Mouse (Mus musculus): ENCODE measurements around the gene Rxra. TPM values are rescaled to one million over a fixed set of nuclear protein-coding genes. Genes with fewer than 3 reads are reported as not detected.

Rxra gene
- polyA plus RNA-seq, 1 experiment from 2014 or later: 16.7 TPM

DNA sequence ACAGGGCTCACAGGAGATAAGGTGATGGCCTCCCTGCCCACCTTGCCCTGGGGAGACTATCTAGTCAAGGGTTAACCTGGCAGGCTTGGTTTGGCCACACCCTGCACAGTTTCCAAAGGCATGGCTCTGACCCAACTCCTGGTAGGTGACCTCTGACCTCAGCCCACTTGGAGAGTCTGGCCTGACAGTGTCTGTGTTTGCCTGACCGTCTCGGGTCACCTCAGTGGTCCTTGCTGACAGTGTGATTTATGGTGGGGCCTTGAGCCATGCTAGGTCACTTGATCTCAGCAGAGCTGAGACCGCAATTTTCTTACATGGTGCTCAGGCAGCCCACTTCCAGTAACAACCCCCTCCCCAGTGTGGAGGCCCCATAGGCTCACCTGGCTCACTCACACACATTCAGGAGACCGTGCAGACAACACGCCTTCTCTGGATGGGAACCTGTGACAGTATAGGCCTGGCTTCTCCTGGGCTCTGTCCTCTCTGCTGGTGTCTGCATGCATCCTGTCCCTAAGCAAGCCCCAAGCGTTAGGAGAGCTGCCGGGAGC lies 96.7 kb downstream of the Rxra start:
- H3K4me2 ChIP-seq: no peak overlapping the region
- no peak overlapping the region for H3K4me3 ChIP-seq
- WGBS: 66% methylated on average over 7 of the region's 7 CpGs
- peaks cover 56% of the 10 kb centered on the region for H3K4me1 ChIP-seq
- no peak for ATAC-seq (ENCODE audit: insufficient number of reproducible peaks, insufficient read depth, low FRiP score, low TSS enrichment, low read depth)
- H3K27me3 ChIP-seq: no peaks in the 10 kb centered on the region
- no peaks in the 10 kb centered on the region for H3K9me3 ChIP-seq
- H3K27ac ChIP-seq: peak overlapping the region; percentile 98
- H3K36me3 ChIP-seq: no peaks in the 10 kb centered on the region
- H3K9ac ChIP-seq: no peak overlapping the region

DNA sequence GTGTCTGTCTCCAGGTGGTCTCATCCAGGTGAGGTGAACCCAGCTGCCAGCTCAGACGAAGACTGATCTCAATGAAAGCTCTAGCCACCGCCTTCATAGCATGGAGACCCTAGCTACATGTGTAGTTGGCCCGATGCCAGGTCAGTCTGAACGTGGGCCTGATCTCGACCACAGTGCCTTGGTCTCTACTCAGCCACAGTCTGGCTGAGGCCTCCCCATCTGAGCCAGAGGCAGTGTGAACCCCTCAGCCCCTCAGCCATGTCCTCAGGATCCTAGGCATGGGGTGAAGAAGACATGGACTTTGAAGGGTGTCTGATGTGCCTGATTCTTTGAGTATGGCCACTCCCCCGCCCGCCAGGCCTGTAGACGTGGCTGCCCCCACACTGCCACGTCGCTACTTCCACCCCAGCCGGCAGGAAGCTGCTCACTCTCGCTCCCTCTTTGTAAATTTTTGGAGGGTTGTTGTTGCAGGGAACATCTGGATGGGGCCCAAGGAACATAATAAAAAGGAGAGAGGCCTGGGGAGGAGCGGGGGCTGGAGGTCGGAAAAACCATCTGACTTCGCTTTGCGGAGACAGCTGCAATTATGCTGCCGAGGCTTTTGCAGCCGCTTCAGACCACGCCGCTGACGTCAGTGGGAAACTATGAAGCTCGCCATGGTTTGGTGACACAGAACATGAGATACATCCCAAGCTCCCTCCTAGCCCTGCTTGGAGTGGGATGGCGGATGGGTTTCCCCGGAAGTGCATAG lies 97.9 kb downstream of the Rxra start:
- H3K36me3 ChIP-seq: no peaks in the 10 kb centered on the region
- no peaks in the 10 kb centered on the region for H3K27me3 ChIP-seq
- peak; percentile 43 for ATAC-seq (ENCODE audit: insufficient number of reproducible peaks, insufficient read depth, low FRiP score, low TSS enrichment, low read depth)
- H3K9me3 ChIP-seq: no peaks in the 10 kb centered on the region
- H3K4me2 ChIP-seq: peak overlapping the region; percentile 22
- peaks cover 56% of the 10 kb centered on the region for H3K4me1 ChIP-seq
- 0 out of 2 replicates have a peak overlapping the region, but pooled peaks have one; percentile 1 for H3K4me3 ChIP-seq
- H3K27ac ChIP-seq: peak overlapping the region; percentile 98
- WGBS: 35% methylated on average over 24 of the region's 24 CpGs
- 0 out of 2 replicates have a peak overlapping the region, but pooled peaks have one; percentile 53 for H3K9ac ChIP-seq

DNA sequence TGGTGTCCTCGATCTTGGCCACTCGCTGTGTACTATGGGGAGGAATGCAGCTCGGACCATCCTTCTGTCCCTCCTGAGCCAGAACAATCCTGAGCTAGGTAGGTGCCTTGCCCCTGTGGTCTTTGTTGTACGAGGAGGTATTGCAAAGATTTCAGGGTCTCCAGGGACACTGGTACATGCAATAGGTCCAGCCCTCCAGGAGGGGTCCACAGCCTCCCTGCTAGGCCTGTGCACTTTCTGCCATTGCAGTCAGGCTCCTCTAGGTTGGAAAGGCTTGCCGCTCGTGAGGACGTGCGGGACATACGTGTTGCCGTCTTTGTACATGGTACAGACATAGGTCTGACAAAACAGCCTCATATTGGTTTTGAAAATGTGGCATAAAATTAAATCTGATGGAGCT lies 98.8 kb downstream of the Rxra start:
- H3K27ac ChIP-seq: peak overlapping the region; percentile 98
- peaks cover 51% of the 10 kb centered on the region for H3K4me1 ChIP-seq
- no peaks in the 10 kb centered on the region for H3K27me3 ChIP-seq
- H3K4me2 ChIP-seq: no peak overlapping the region
- no peak for ATAC-seq (ENCODE audit: insufficient number of reproducible peaks, insufficient read depth, low FRiP score, low TSS enrichment, low read depth)
- no peaks in the 10 kb centered on the region for H3K9me3 ChIP-seq
- no peak overlapping the region for H3K4me3 ChIP-seq
- H3K36me3 ChIP-seq: no peaks in the 10 kb centered on the region
- H3K9ac ChIP-seq: 0 out of 2 replicates have a peak overlapping the region, but pooled peaks have one; percentile 53
- 85% methylated on average over 10 of the region's 10 CpGs for WGBS

DNA sequence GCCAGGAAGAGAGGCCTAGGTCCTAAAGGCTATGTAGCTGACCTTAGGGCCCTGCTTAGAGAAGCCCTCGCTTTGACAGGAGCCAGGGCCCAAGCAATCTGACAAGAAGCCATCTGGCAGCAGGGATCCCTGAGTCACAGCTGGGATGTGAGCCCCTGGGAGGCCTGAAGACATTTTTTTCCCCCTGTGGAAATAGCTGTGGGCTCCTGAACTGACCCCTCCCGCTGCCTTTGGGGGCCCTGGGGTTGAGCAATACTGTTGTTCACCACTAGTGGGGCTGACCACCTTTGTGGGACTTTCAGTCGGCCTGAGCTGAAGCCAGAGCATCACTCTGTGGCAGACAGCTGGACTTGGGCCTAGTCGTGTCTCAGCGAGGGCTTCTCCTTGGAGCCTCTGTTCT lies 99.4 kb downstream of the Rxra start:
- Histone ChIP-seq H3K4me1 (peaks cover 47% of the 10 kb centered on the region), H3K27ac (peak overlapping the region; percentile 98), H3K4me3 (no peak overlapping the region), H3K9me3 (no peaks in the 10 kb centered on the region), H3K27me3 (no peaks in the 10 kb centered on the region), H3K36me3 (no peaks in the 10 kb centered on the region), H3K9ac (0 out of 2 replicates have a peak overlapping the region, but pooled peaks have one; percentile 22), H3K4me2 (no peak overlapping the region)
- 59% methylated on average over 5 of the region's 5 CpGs for WGBS
- ATAC-seq (ENCODE audit: insufficient number of reproducible peaks, insufficient read depth, low FRiP score, low TSS enrichment, low read depth): no peak

DNA sequence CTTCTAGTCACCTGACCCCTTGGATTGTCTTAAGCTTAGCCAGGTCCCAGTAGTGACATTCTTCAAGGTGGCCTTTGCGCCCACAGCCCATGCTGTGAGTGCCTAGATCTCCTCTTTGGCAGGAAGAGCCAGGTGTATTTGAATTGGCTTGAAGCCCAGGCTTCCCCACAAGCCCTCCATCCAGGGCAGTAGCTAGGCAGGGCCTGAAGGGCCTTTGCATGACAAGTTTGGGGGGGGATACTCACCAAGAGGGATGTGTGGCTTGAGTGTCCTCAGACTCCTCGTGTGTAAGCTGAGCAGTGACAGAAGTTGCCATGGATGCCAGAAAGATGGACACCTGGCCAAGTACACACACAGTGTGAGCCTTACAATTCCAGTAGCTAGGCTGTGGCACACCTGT lies 101.5 kb downstream of the Rxra start:
- ATAC-seq (ENCODE audit: insufficient number of reproducible peaks, insufficient read depth, low FRiP score, low TSS enrichment, low read depth): no peak
- no peak overlapping the region for H3K27ac ChIP-seq

DNA sequence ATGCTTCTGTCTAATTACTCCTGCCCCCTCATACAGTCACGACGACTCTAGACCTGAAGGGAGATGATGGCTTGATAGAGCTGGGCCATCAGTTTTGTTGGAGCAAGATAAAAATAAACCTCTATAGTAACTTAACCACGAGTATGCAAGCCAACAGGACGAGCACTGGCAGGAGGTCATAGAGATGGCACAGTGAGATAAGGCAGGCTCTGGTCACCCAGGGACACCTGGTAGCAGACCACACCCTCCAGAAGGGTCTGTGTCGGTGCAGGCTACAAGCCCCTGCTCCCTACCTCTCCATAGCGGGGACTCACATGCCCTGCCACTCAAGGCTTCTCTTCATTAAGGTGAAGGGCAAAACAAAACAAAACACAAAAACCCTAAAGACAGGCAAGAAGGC lies 102.0 kb downstream of the Rxra start:
- 69% methylated on average over 6 of the region's 6 CpGs for WGBS
- no peak for ATAC-seq (ENCODE audit: insufficient number of reproducible peaks, insufficient read depth, low FRiP score, low TSS enrichment, low read depth)
- Histone ChIP-seq H3K27ac (no peak overlapping the region), H3K27me3 (no peaks in the 10 kb centered on the region), H3K4me2 (no peak overlapping the region), H3K9ac (no peak overlapping the region), H3K4me1 (peaks cover 33% of the 10 kb centered on the region), H3K9me3 (no peaks in the 10 kb centered on the region), H3K36me3 (no peaks in the 10 kb centered on the region), H3K4me3 (no peak overlapping the region)

More for the DNA sequence above, 101.5 kb downstream of the Rxra start:
- Histone ChIP-seq H3K9me3 (no peaks in the 10 kb centered on the region), H3K27me3 (no peaks in the 10 kb centered on the region), H3K4me1 (peaks cover 38% of the 10 kb centered on the region), H3K4me3 (no peak overlapping the region), H3K4me2 (no peak overlapping the region), H3K9ac (no peak overlapping the region), H3K36me3 (no peaks in the 10 kb centered on the region)
- WGBS: 69% methylated on average over 2 of the region's 2 CpGs

DNA sequence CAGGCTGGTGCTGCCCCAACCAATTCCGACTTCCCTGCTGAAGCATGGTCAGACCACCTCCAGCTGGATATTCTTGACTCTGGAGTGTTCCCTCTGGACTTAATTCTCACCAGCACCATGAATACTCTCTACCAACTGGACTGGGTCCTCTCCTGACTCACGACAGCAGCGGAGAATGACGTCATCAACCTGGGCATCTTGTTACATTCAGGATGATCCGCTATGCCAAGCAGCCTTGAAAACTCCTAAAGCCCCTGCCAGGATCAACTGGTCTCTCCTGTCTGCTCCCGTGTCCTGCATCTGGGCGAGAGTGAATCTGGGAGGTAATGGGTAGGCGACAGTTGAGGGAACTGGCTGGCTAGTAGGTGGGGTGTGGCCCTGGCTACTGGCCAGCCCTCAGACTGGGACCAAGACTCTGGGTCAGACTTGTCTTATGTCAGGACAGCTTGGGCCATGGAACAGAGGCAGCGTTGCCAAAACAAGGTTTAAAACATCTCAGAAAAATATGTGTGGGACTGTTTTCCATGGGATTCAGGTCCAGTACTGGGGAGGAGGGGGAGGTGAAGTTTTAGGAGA lies 103.1 kb downstream of the Rxra start:
- Histone ChIP-seq H3K9me3 (no peaks in the 10 kb centered on the region), H3K4me1 (peaks cover 22% of the 10 kb centered on the region), H3K4me2 (no peak overlapping the region), H3K27me3 (no peaks in the 10 kb centered on the region), H3K36me3 (no peaks in the 10 kb centered on the region), H3K27ac (no peak overlapping the region), H3K4me3 (no peak overlapping the region), H3K9ac (no peak overlapping the region)
- WGBS: 79% methylated on average over 9 of the region's 9 CpGs
- ATAC-seq (ENCODE audit: insufficient number of reproducible peaks, insufficient read depth, low FRiP score, low TSS enrichment, low read depth): no peak

DNA sequence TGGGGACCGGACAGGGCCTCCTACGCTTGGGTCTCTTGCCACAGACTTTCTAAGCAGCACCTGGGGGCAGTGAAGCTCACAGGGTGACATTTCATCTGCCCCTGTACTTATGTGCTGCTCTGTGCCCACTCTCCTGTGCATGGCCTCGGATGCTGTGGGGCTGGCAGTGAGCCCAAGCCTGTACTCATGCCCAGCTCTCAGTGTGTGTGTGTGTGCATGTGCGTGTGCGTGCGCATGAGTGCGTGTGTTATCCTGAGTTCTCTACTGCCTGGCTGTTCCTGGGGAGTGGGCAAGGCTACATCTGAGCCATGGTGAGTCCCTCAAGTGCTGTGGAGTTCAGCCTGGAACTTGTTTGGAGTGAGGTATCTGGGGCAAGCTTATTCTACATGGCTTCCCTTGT lies 103.9 kb downstream of the Rxra start:
- no peak overlapping the region for H3K9ac ChIP-seq
- peaks cover 16% of the 10 kb centered on the region for H3K4me1 ChIP-seq
- H3K4me2 ChIP-seq: no peak overlapping the region
- no peaks in the 10 kb centered on the region for H3K9me3 ChIP-seq
- WGBS: 88% methylated on average over 7 of the region's 7 CpGs
- ATAC-seq (ENCODE audit: insufficient number of reproducible peaks, insufficient read depth, low FRiP score, low TSS enrichment, low read depth): no peak
- no peak overlapping the region for H3K4me3 ChIP-seq
- no peaks in the 10 kb centered on the region for H3K36me3 ChIP-seq
- no peak overlapping the region for H3K27ac ChIP-seq
- H3K27me3 ChIP-seq: no peaks in the 10 kb centered on the region

DNA sequence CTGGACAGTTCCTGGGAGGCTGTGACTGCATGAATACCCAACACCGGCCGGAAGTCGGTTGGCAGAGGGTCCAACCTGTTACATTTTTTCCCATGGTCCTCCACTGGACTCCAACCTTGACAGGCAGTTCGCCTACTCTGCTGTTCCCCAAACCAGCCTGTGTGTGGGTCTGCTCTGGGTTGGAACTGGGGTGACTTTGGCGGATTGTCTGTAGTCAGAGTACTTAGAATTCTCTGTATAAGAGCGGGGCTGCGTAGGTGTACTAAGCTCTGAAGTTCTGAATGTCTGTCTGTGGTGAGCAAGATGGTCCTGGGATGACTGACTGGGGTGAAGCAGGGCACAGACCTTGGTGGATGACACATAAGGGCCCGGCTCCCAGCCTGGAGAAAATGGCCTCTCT lies 109.1 kb downstream of the Rxra start:
- H3K36me3 ChIP-seq: no peaks in the 10 kb centered on the region
- 92% methylated on average over 8 of the region's 8 CpGs for WGBS
- H3K4me1 ChIP-seq: peaks cover 19% of the 10 kb centered on the region
- no peak overlapping the region for H3K4me2 ChIP-seq
- H3K9ac ChIP-seq: no peak overlapping the region
- H3K4me3 ChIP-seq: no peak overlapping the region
- peak overlapping the region; percentile 78 for H3K27ac ChIP-seq
- ATAC-seq (ENCODE audit: insufficient number of reproducible peaks, insufficient read depth, low FRiP score, low TSS enrichment, low read depth): peak; percentile 32; the same call in 1 of the 2 replicates
- no peaks in the 10 kb centered on the region for H3K27me3 ChIP-seq
- H3K9me3 ChIP-seq: no peaks in the 10 kb centered on the region

DNA sequence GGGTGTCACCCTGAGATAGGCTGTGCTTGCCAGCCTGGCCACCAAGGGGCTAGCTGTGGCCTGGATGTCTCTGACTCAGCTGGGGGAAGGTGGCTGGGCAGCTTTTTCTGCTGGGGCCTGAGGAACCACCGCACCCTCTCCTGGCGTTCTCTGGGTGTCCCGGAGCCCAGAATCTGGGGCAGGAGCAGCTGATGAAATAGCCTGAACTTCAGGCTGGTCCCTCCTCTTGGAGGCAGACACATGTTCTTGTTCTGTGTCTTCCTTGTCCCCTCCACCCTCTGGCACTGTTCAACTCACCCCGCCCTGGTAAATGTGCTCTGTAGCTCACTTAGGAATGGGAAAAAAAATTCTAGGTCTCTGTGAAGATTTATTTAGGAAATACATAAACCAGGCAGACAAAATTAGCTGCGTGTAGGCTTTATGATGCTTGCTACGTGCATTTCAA lies 109.8 kb downstream of the Rxra start:
- H3K27me3 ChIP-seq: no peaks in the 10 kb centered on the region
- no peak overlapping the region for H3K4me3 ChIP-seq
- ATAC-seq (ENCODE audit: insufficient number of reproducible peaks, insufficient read depth, low FRiP score, low TSS enrichment, low read depth): no peak
- H3K9me3 ChIP-seq: no peaks in the 10 kb centered on the region
- H3K4me2 ChIP-seq: no peak overlapping the region
- H3K36me3 ChIP-seq: no peaks in the 10 kb centered on the region
- no peak overlapping the region for H3K9ac ChIP-seq
- WGBS: 60% methylated on average over 6 of the region's 6 CpGs
- peak overlapping the region; percentile 78 for H3K27ac ChIP-seq
- H3K4me1 ChIP-seq: peaks cover 19% of the 10 kb centered on the region

DNA sequence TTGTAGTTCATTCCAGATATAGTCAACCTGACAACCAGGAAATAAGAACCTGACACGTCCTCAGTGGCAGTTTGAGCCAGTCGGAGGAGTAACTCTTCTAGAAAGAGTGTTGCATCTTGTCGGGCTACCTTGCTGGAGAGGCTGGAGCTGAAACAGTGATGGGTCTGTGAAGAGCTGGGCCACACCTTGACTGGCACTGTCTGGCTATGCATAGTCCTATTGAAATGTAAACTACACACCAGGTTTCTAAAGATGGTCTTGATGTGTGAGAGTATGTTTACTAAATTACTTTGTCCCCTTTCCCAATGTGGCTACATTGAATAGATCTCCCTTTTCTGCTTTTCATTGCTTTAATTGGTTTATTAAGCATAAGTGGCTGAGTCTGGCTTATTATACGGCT lies 115.3 kb downstream of the Rxra start:
- WGBS: 74% methylated on average over 4 of the region's 4 CpGs
- H3K4me1 ChIP-seq: peaks cover 3% of the 10 kb centered on the region
- H3K4me2 ChIP-seq: no peak overlapping the region
- H3K9ac ChIP-seq: no peak overlapping the region
- ATAC-seq (ENCODE audit: insufficient number of reproducible peaks, insufficient read depth, low FRiP score, low TSS enrichment, low read depth): no peak
- no peaks in the 10 kb centered on the region for H3K36me3 ChIP-seq
- H3K27me3 ChIP-seq: no peaks in the 10 kb centered on the region
- H3K27ac ChIP-seq: no peak overlapping the region
- H3K4me3 ChIP-seq: no peak overlapping the region
- no peaks in the 10 kb centered on the region for H3K9me3 ChIP-seq

DNA sequence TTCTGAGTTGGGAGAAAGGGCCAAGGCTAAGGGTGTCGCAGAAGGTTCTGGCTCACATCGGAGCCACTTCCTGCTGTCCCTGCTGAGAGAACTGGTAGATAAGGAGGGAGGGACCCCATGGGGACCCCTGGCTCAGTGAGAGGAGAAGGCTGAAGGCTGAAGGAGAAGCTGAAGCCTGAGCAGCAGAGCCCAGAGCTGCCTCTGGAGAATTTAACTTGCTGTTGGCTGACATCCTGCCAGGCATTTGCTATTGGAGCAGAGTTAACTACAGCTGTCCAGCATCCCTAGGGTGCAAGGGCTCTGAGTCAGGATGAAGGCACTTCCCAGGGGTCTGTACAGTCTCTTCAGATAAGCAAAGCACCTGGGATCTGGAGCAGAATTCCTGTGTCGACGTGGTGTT lies 122.8 kb downstream of the Rxra start:
- WGBS: 80% methylated on average over 4 of the region's 4 CpGs

More for the DNA sequence above, 122.8 kb downstream of the Rxra start:
- Histone ChIP-seq H3K9me3 (no peaks in the 10 kb centered on the region), H3K4me2 (no peak overlapping the region), H3K9ac (no peak overlapping the region), H3K27ac (0 out of 2 replicates have a peak overlapping the region, but pooled peaks have one; percentile 44), H3K4me3 (no peak overlapping the region), H3K36me3 (no peaks in the 10 kb centered on the region), H3K4me1 (peaks cover 6% of the 10 kb centered on the region; the same call in 1 of the 2 replicates), H3K27me3 (no peaks in the 10 kb centered on the region)
- no peak for ATAC-seq (ENCODE audit: insufficient number of reproducible peaks, insufficient read depth, low FRiP score, low TSS enrichment, low read depth)
